Mouse (Mus musculus): Measurements from ENCODE around the gene Usp53. TPM values are rescaled to one million over a fixed set of nuclear protein-coding genes. Genes with fewer than 3 reads are reported as not detected.

Gene Usp53
- total RNA-seq, 2 experiments from 2014 or later = 34.9 to 39.2 TPM

- no peak for DNase-seq
These were observed 96.6 kb downstream of the Usp53 start for GRCm38 (mm10) chr3:122887505-122888301.

Small RNA genes within 50 kb of the gene (microRNA-seq; reads per million reads assigned to microRNA genes)
- gene Gm22066 = not detected

Other genes with a start within 250 kb of the Usp53 start
- not detected for gene Fabp2, start 89.4 kb downstream of the Usp53 start, total RNA-seq (2021)
- not detected for gene Gm10959, start 65.2 kb downstream of the Usp53 start, total RNA-seq (2021)
- gene 1810037I17Rik, start 60.3 kb downstream of the Usp53 start, total RNA-seq (2021) = 10 to 100 TPM; 53.3 to 58.0 TPM
- gene Myoz2, start 50.5 kb upstream of the Usp53 start, total RNA-seq (2021) = under 1 TPM in 1 of 2 experiments, not detected in 1; 0.40 TPM

Data from adrenal gland, postnatal 36 days (tissue).